Mouse (Mus musculus): ENCODE results near the gene Agtrap. TPM values are rescaled to one million over a fixed set of nuclear protein-coding genes. Genes with fewer than 3 reads are reported as not detected.

Agtrap gene
- 36.2 and 43.3 TPM in 2 replicates for polyA plus RNA-seq (2012; rRNA removed; ENCODE audit: low replicate concordance)

GRCm38 (mm10) chr4:148087907-148088527 lies at the start of gene Agtrap:
Gene Agtrap, minus strand, starts transcription at chr4:148088031.

GRCm38 (mm10) chr4:148130561-148131413 lies 43.0 kb upstream of the Agtrap start, which contains the start of gene Draxin:
Gene Draxin, minus strand, starts transcription at chr4:148130698.

GRCm38 (mm10) chr4:148130133-148130532 lies 42.3 kb upstream of the Agtrap start, which contains the start of gene Mad2l2:
Gene Mad2l2, plus strand, starts transcription at chr4:148130384.

GRCm38 (mm10) chr4:148038600-148039253 lies 49.1 kb downstream of the Agtrap start, which contains the start of the genes Clcn6 and Mthfr:
Gene Clcn6, minus strand, starts transcription at chr4:148038821.
Gene Mthfr, plus strand, starts transcription at chr4:148039077.

Other genes with a start within 250 kb of the Agtrap start
- gene Zfp933, start 239.7 kb downstream of the Agtrap start, polyA plus RNA-seq (2012; rRNA removed; ENCODE audit: low replicate concordance): 0.39 and 1.1 TPM in 2 replicates
- gene Miip, start 219.2 kb downstream of the Agtrap start, polyA plus RNA-seq (2012; rRNA removed; ENCODE audit: low replicate concordance): 57.2 and 81.0 TPM in 2 replicates
- gene Fv1, start 219.1 kb downstream of the Agtrap start, polyA plus RNA-seq (2012; rRNA removed; ENCODE audit: low replicate concordance): 1.2 and 1.8 TPM in 2 replicates
- gene Mfn2, start 183.3 kb downstream of the Agtrap start, polyA plus RNA-seq (2012; rRNA removed; ENCODE audit: low replicate concordance): 74.2 and 141 TPM in 2 replicates
- gene Plod1, start 151.3 kb downstream of the Agtrap start, polyA plus RNA-seq (2012; rRNA removed; ENCODE audit: low replicate concordance): 60.1 and 68.0 TPM in 2 replicates
- gene 2510039O18Rik, start 147.1 kb downstream of the Agtrap start, polyA plus RNA-seq (2012; rRNA removed; ENCODE audit: low replicate concordance): 63.6 and 123 TPM in 2 replicates
- gene Nppb, start 102.2 kb downstream of the Agtrap start, polyA plus RNA-seq (2012; rRNA removed; ENCODE audit: low replicate concordance): not detected in 2 replicates
- gene Nppa, start 87.3 kb downstream of the Agtrap start, polyA plus RNA-seq (2012; rRNA removed; ENCODE audit: low replicate concordance): 0.19 TPM in 1 of 2 replicates, not detected in the other
- gene Clcn6, start 49.2 kb downstream of the Agtrap start, polyA plus RNA-seq (2012; rRNA removed; ENCODE audit: low replicate concordance): 13.0 and 18.4 TPM in 2 replicates
- gene Mthfr, start 49.0 kb downstream of the Agtrap start, polyA plus RNA-seq (2012; rRNA removed; ENCODE audit: low replicate concordance): 34.8 and 35.4 TPM in 2 replicates
- 38.2 and 46.3 TPM in 2 replicates for gene Mad2l2, start 42.4 kb upstream of the Agtrap start, polyA plus RNA-seq (2012; rRNA removed; ENCODE audit: low replicate concordance)
- 0.83 and 1.0 TPM in 2 replicates for gene Draxin, start 42.7 kb upstream of the Agtrap start, polyA plus RNA-seq (2012; rRNA removed; ENCODE audit: low replicate concordance)
- 77.4 and 85.2 TPM in 2 replicates for gene Fbxo6, start 64.1 kb upstream of the Agtrap start, polyA plus RNA-seq (2012; rRNA removed; ENCODE audit: low replicate concordance)
- gene Fbxo44, start 72.5 kb upstream of the Agtrap start, polyA plus RNA-seq (2012; rRNA removed; ENCODE audit: low replicate concordance): 12.3 and 15.3 TPM in 2 replicates
- 1.2 and 1.7 TPM in 2 replicates for gene Fbxo2, start 72.6 kb upstream of the Agtrap start, polyA plus RNA-seq (2012; rRNA removed; ENCODE audit: low replicate concordance)
- gene Disp3, start 199.9 kb upstream of the Agtrap start, polyA plus RNA-seq (2012; rRNA removed; ENCODE audit: low replicate concordance): 0.16 and 0.27 TPM in 2 replicates

Measured in mammary gland, adult 2 months (tissue).